Mouse (Mus musculus) hindbrain, embryonic 14.5 days (tissue): ENCODE results near the gene Elmo1. TPM values are rescaled to one million over a fixed set of nuclear protein-coding genes. Genes with fewer than 3 reads are reported as not detected.

Experiments
- ATAC-seq: fragments of 200-750 bp; cut with Nextera tagmentation; 2 replicates; pipeline ENCODE4 v1.8.0; 2017; ENCODE audit warnings: moderate number of reproducible peaks, mild to moderate bottlenecking, moderate TSS enrichment, moderate library complexity; ENCODE audit not compliant: low FRiP score
- DNase-seq: peaks from one replicate; pipeline ENCODE4 v3.0.0-alpha.2; 2015; ENCODE audit warnings: low spot score
- H3K27ac ChIP-seq: fragments of 300-500 bp; sonication (generic); 2 replicates; pipeline ENCODE4 v1.5.1; 2014; ENCODE audit warnings: mild to moderate bottlenecking, moderate library complexity
- H3K27me3 ChIP-seq: fragments of 300-500 bp; sonication (generic); 2 replicates; pipeline ENCODE4 v1.6.1; 2014; ENCODE audit warnings: mild to moderate bottlenecking, low read length, mixed read lengths; ENCODE audit not compliant: control insufficient read depth, insufficient read depth
- H3K36me3 ChIP-seq: fragments of 300-500 bp; sonication (generic); replicated peaks from 2 replicates; pipeline ENCODE4 v1.6.1; 2014; ENCODE audit not compliant: control insufficient read depth, insufficient read depth
- H3K4me1 ChIP-seq: fragments of 300-500 bp; sonication (generic); replicated peaks from 2 replicates; pipeline ENCODE4 v1.6.1; 2014; ENCODE audit warnings: antibody characterized with exemption, low read length, mixed read lengths; ENCODE audit not compliant: control insufficient read depth, insufficient read depth
- H3K4me2 ChIP-seq: fragments of 300-500 bp; sonication (generic); replicated peaks from 2 replicates; pipeline ENCODE4 v1.6.1; 2014; ENCODE audit warnings: mild to moderate bottlenecking, moderate library complexity
- H3K4me3 ChIP-seq: fragments of 300-500 bp; sonication (generic); replicated peaks from 2 replicates; pipeline ENCODE4 v1.5.1; 2014; ENCODE audit warnings: mild to moderate bottlenecking, low read length
- H3K9ac ChIP-seq: fragments of 300-500 bp; sonication (generic); 2 replicates; pipeline ENCODE4 v1.6.1; 2014
- H3K9me3 ChIP-seq: fragments of 300-500 bp; sonication (generic); 2 replicates; pipeline ENCODE4 v1.6.1; 2016; ENCODE audit warnings: low read length; ENCODE audit not compliant: control insufficient read depth
- WGBS: fragments of 180-500 bp; shearing (Covaris S2); extraction: QIAGEN DNeasy Blood & Tissue Kit; methylation state at CpG from one replicate; pipeline ENCODE4 v1.1.7; 2014; 5-methylcytosine and 5-hydroxymethylcytosine counted together
- polyA plus RNA-seq: library from polyadenylated mRNA; unstranded; fragments of >200 nt; fragmentation: Nextera tagmentation; extraction: Ambion mirVana; gene quantifications from 2 replicates; pipeline ENCODE4 v1.2.1, GENCODE M21; 2014

Elmo1 gene
- 41.9 and 50.6 TPM in 2 replicates for polyA plus RNA-seq

- H3K9me3 ChIP-seq, result no peaks in the 10 kb centered on the region
- DNase-seq (peak; percentile 68), ATAC-seq (peak; percentile 83)
- H3K4me2 ChIP-seq, result peak within 1 kb of the TSS; percentile 98
- H3K27me3 ChIP-seq, result peaks cover 7% of the 10 kb centered on the region
- no peaks in the 10 kb centered on the region for H3K4me1 ChIP-seq
- peak within 1 kb of the TSS; percentile 75 for H3K27ac ChIP-seq
- peak within 1 kb of the TSS; percentile 65 for H3K4me3 ChIP-seq
- H3K9ac ChIP-seq, result peak within 1 kb of the TSS; percentile 77
- 0% methylated on average over 49 of the region's 49 CpGs for WGBS
- no peaks in the 10 kb centered on the region for H3K36me3 ChIP-seq
Observed at GRCm38 (mm10) chr13:20090133-20090710, at the start of gene Elmo1. TSS of gene Elmo1 (plus strand) at chr13:20090596.

GRCm38 (mm10) chr13:20041169-20041830, 49.1 kb upstream of the Elmo1 start:
- H3K4me1 ChIP-seq, result no peaks in the 10 kb centered on the region
- no peak overlapping the region for H3K4me3 ChIP-seq
- DNase-seq (no peak), ATAC-seq (peak; percentile 59; the same call in 1 of the 2 replicates)
- H3K27me3 ChIP-seq, result no peaks in the 10 kb centered on the region
- no peak overlapping the region for H3K4me2 ChIP-seq
- H3K27ac ChIP-seq, result 0 out of 2 replicates have a peak overlapping the region, but pooled peaks have one; percentile 46
- no peaks in the 10 kb centered on the region for H3K9me3 ChIP-seq
- WGBS, result 14% methylated on average over 2 of the region's 2 CpGs
- no peak overlapping the region for H3K9ac ChIP-seq
- H3K36me3 ChIP-seq, result no peaks in the 10 kb centered on the region

GRCm38 (mm10) chr13:20042856-20043255, 47.5 kb upstream of the Elmo1 start:
- WGBS, result 79% methylated on average over 2 of the region's 2 CpGs
- no peak overlapping the region for H3K9ac ChIP-seq
- H3K4me3 ChIP-seq, result no peak overlapping the region
- H3K4me2 ChIP-seq, result no peak overlapping the region
- no peaks in the 10 kb centered on the region for H3K36me3 ChIP-seq
- H3K27me3 ChIP-seq, result no peaks in the 10 kb centered on the region
- DNase-seq (no peak), ATAC-seq (no peak)
- no peaks in the 10 kb centered on the region for H3K4me1 ChIP-seq
- no peaks in the 10 kb centered on the region for H3K9me3 ChIP-seq
- no peak overlapping the region for H3K27ac ChIP-seq

GRCm38 (mm10) chr13:20045350-20045749, 45.0 kb upstream of the Elmo1 start:
- 93% methylated on average over 2 of the region's 2 CpGs for WGBS
- Histone ChIP-seq H3K4me3 (no peak overlapping the region), H3K4me2 (no peak overlapping the region), H3K27me3 (no peaks in the 10 kb centered on the region), H3K9me3 (no peaks in the 10 kb centered on the region), H3K9ac (no peak overlapping the region), H3K4me1 (no peaks in the 10 kb centered on the region), H3K36me3 (no peaks in the 10 kb centered on the region), H3K27ac (no peak overlapping the region)
- DNase-seq (no peak), ATAC-seq (no peak)

GRCm38 (mm10) chr13:20045836-20046235, 44.6 kb upstream of the Elmo1 start:
- Histone ChIP-seq H3K27me3 (no peaks in the 10 kb centered on the region), H3K4me3 (no peak overlapping the region), H3K4me1 (no peaks in the 10 kb centered on the region), H3K27ac (no peak overlapping the region), H3K36me3 (no peaks in the 10 kb centered on the region), H3K4me2 (no peak overlapping the region), H3K9ac (no peak overlapping the region), H3K9me3 (no peaks in the 10 kb centered on the region)
- no peak for DNase-seq
- no peak for ATAC-seq
- 85% methylated on average over 5 of the region's 5 CpGs for WGBS

GRCm38 (mm10) chr13:20046406-20046805, 44.0 kb upstream of the Elmo1 start:
- Histone ChIP-seq H3K9me3 (no peaks in the 10 kb centered on the region), H3K4me1 (no peaks in the 10 kb centered on the region), H3K4me2 (no peak overlapping the region), H3K27ac (no peak overlapping the region), H3K9ac (no peak overlapping the region), H3K4me3 (no peak overlapping the region), H3K27me3 (no peaks in the 10 kb centered on the region), H3K36me3 (no peaks in the 10 kb centered on the region)
- DNase-seq, result no peak
- 87% methylated on average over 4 of the region's 4 CpGs for WGBS
- no peak for ATAC-seq

GRCm38 (mm10) chr13:20047926-20048836, 42.2 kb upstream of the Elmo1 start:
- no peak for DNase-seq
- H3K27ac ChIP-seq, result no peak overlapping the region

GRCm38 (mm10) chr13:20048837-20049160, 41.6 kb upstream of the Elmo1 start:
- Histone ChIP-seq H3K36me3 (no peaks in the 10 kb centered on the region), H3K4me1 (no peaks in the 10 kb centered on the region), H3K9me3 (no peaks in the 10 kb centered on the region), H3K9ac (no peak overlapping the region), H3K27ac (no peak overlapping the region), H3K4me2 (no peak overlapping the region), H3K4me3 (no peak overlapping the region), H3K27me3 (no peaks in the 10 kb centered on the region)
- DNase-seq (no peak), ATAC-seq (no peak)
- WGBS, result 23% methylated on average over 2 of the region's 2 CpGs

More at GRCm38 (mm10) chr13:20047926-20048836, 42.2 kb upstream of the Elmo1 start:
- peak; percentile 40; the same call in 1 of the 2 replicates for ATAC-seq
- Histone ChIP-seq H3K9ac (no peak overlapping the region), H3K27me3 (no peaks in the 10 kb centered on the region), H3K9me3 (no peaks in the 10 kb centered on the region), H3K4me1 (no peaks in the 10 kb centered on the region), H3K4me3 (no peak overlapping the region), H3K36me3 (no peaks in the 10 kb centered on the region), H3K4me2 (no peak overlapping the region)
- 60% methylated on average over 14 of the region's 14 CpGs for WGBS

- DNase-seq (no peak), ATAC-seq (no peak)
- WGBS, result 81% methylated on average over 8 of the region's 8 CpGs
- no peaks in the 10 kb centered on the region for H3K27me3 ChIP-seq
- H3K9me3 ChIP-seq, result no peaks in the 10 kb centered on the region
- H3K36me3 ChIP-seq, result no peaks in the 10 kb centered on the region
- H3K27ac ChIP-seq, result no peak overlapping the region
- H3K9ac ChIP-seq, result no peak overlapping the region
- no peak overlapping the region for H3K4me2 ChIP-seq
- H3K4me3 ChIP-seq, result no peak overlapping the region
- no peaks in the 10 kb centered on the region for H3K4me1 ChIP-seq
Observed at GRCm38 (mm10) chr13:20049654-20050053, 40.7 kb upstream of the Elmo1 start.
